Mouse (Mus musculus) CH12.LX (cell line): Measurements from ENCODE around the gene Me3. TPM values are rescaled to one million over a fixed set of nuclear protein-coding genes. Genes with fewer than 3 reads are reported as not detected.

Source experiments
- DNase-seq: peaks from one replicate; pipeline ENCODE4 v3.0.0-alpha.2; 2013; ENCODE audit errors: extremely low read depth
- H3K27ac ChIP-seq: 2 replicates; pipeline ENCODE4 v1.5.1; 2012; ENCODE audit warnings: low read depth, mild to moderate bottlenecking, control low read depth, moderate library complexity; ENCODE audit not compliant: insufficient read depth
- H3K27me3 ChIP-seq: replicated peaks from 2 replicates; pipeline ENCODE3; 2012; ENCODE audit warnings: inconsistent platforms
- H3K36me3 ChIP-seq, 2 experiments: replicated peaks in 1 of 2; 2 replicates each; pipeline versions ENCODE3 to v1.6.1; 2012; ENCODE audit warnings: inconsistent platforms in 1 of 2, low read length in 1 of 2, mild to moderate bottlenecking in 1 of 2, mixed read lengths in 1 of 2, moderate library complexity in 1 of 2; ENCODE audit not compliant: control insufficient read depth in 1 of 2, insufficient read depth in 1 of 2
- H3K4me1 ChIP-seq, 2 experiments: 2 replicates each; pipeline ENCODE4 v1.6.1; 2012; ENCODE audit warnings: inconsistent platforms in 1 of 2, moderate library complexity in 1 of 2; ENCODE audit not compliant: insufficient read depth in 2 of 2, control insufficient read depth in 1 of 2
- H3K4me2 ChIP-seq: 2 replicates; pipeline ENCODE4 v1.6.1; 2012; ENCODE audit warnings: low read depth, mild to moderate bottlenecking, control low read depth; ENCODE audit not compliant: poor library complexity, insufficient read depth, severe bottlenecking
- H3K4me3 ChIP-seq, 3 experiments: fragments of 150-350 bp in 1 of 3; sonication (generic) in 1 of 3; replicated peaks in 1 of 3; 2 replicates each; pipeline versions ENCODE3 to v1.5.1; 2011 to 2012; ENCODE audit warnings: low read depth in 2 of 3, low read length in 2 of 3, mild to moderate bottlenecking in 2 of 3, moderate library complexity in 2 of 3, control low read depth in 1 of 3, improper control_type of control experiment in 1 of 3, inconsistent platforms in 1 of 3, mixed read lengths in 1 of 3; ENCODE audit not compliant: poor library complexity in 1 of 3
- H3K79me2 ChIP-seq: replicated peaks from 2 replicates; pipeline ENCODE4 v1.6.1; 2012; ENCODE audit warnings: mild to moderate bottlenecking, moderate library complexity; ENCODE audit not compliant: control insufficient read depth, poor library complexity, insufficient read depth, severe bottlenecking; ENCODE audit errors: extremely low read depth
- H3K9ac ChIP-seq: 2 replicates; pipeline ENCODE4 v1.6.1; 2012; ENCODE audit warnings: low read depth, mild to moderate bottlenecking, control low read depth, moderate library complexity; ENCODE audit not compliant: insufficient read depth
- H3K9me3 ChIP-seq: replicated peaks from 2 replicates; pipeline ENCODE3; 2012; ENCODE audit warnings: low read length, inconsistent platforms, mixed read lengths
- BHLHE40 ChIP-seq: IDR thresholded peaks from 2 replicates; pipeline ENCODE4 v1.6.1; 2011; ENCODE audit warnings: mild to moderate bottlenecking, low read depth, low read length, improper control_type of control experiment
- CHD1 ChIP-seq: IDR thresholded peaks from 2 replicates; pipeline ENCODE4 v1.6.1; 2012; ENCODE audit warnings: low read depth, low read length, improper control_type of control experiment, inconsistent platforms
- CHD2 ChIP-seq: IDR thresholded peaks from 2 replicates; pipeline ENCODE4 v1.6.1; 2011; ENCODE audit warnings: low read length, improper control_type of control experiment
- E2F4 ChIP-seq: IDR thresholded peaks from 2 replicates; pipeline ENCODE4 v1.6.1; 2011; ENCODE audit warnings: low read depth, low read length, improper control_type of control experiment; ENCODE audit not compliant: insufficient replicate concordance
- ELF1 ChIP-seq: IDR thresholded peaks from 2 replicates; pipeline ENCODE4 v1.6.1; 2014; ENCODE audit warnings: low read depth, mild to moderate bottlenecking, inconsistent platforms, low read length, improper control_type of control experiment
- EP300 ChIP-seq: IDR thresholded peaks from 2 replicates; pipeline ENCODE4 v1.6.1; 2011; ENCODE audit warnings: low read length, improper control_type of control experiment
- IRF4 ChIP-seq: IDR thresholded peaks from 2 replicates; pipeline ENCODE4 v1.6.1; 2014; ENCODE audit warnings: low read depth, mild to moderate bottlenecking, inconsistent platforms, low read length, improper control_type of control experiment
- JUN ChIP-seq: IDR thresholded peaks from 2 replicates; pipeline ENCODE4 v1.6.1; 2011; ENCODE audit warnings: low read depth, mild to moderate bottlenecking, low read length, improper control_type of control experiment, moderate library complexity; ENCODE audit not compliant: insufficient read depth
- JUND ChIP-seq: conservative IDR thresholded peaks from 2 replicates; pipeline ENCODE4 v1.6.1; 2011; ENCODE audit warnings: low read depth, low read length, improper control_type of control experiment
- KAT2A ChIP-seq: IDR thresholded peaks from 2 replicates; pipeline ENCODE4 v1.6.1; 2012; ENCODE audit warnings: low read length, improper control_type of control experiment, inconsistent platforms; ENCODE audit not compliant: insufficient replicate concordance
- MXI1 ChIP-seq: IDR thresholded peaks from 2 replicates; pipeline ENCODE4 v1.6.1; 2011; ENCODE audit warnings: mild to moderate bottlenecking, low read depth, low read length, improper control_type of control experiment
- MYC ChIP-seq: IDR thresholded peaks from 2 replicates; pipeline ENCODE4 v1.6.1; 2011; ENCODE audit warnings: low read depth, mild to moderate bottlenecking, improper control_type of control experiment, low read length
- NELFE ChIP-seq: IDR thresholded peaks from 2 replicates; pipeline ENCODE4 v1.6.1; 2011; ENCODE audit warnings: low read depth, low read length, improper control_type of control experiment
- NRF1 ChIP-seq: IDR thresholded peaks from 2 replicates; pipeline ENCODE4 v1.6.1; 2014; ENCODE audit warnings: low read depth, mild to moderate bottlenecking, inconsistent platforms, low read length, improper control_type of control experiment, moderate library complexity
- PAX5 ChIP-seq: IDR thresholded peaks from 2 replicates; pipeline ENCODE4 v1.6.1; 2012; ENCODE audit warnings: low read length, inconsistent platforms, mixed read lengths
- POLR2A ChIP-seq: IDR thresholded peaks from 2 replicates; pipeline ENCODE4 v1.6.1; 2011; ENCODE audit warnings: low read depth, mild to moderate bottlenecking, improper control_type of control experiment, low read length
- POLR2AphosphoS2 ChIP-seq: IDR thresholded peaks from 2 replicates; pipeline ENCODE4 v1.6.1; 2011; ENCODE audit warnings: low read depth, low read length, improper control_type of control experiment
- RCOR1 ChIP-seq: conservative IDR thresholded peaks from 2 replicates; pipeline ENCODE4 v1.6.1; 2012; ENCODE audit warnings: low read depth, mild to moderate bottlenecking, inconsistent platforms, low read length, improper control_type of control experiment
- SIN3A ChIP-seq: IDR thresholded peaks from 2 replicates; pipeline ENCODE4 v1.6.1; 2012; ENCODE audit warnings: low read length, improper control_type of control experiment, inconsistent platforms
- SMC3 ChIP-seq: IDR thresholded peaks from 2 replicates; pipeline ENCODE4 v1.6.1; 2011; ENCODE audit warnings: low read depth, low read length, improper control_type of control experiment
- TCF12 ChIP-seq: IDR thresholded peaks from 2 replicates; pipeline ENCODE4 v1.6.1; 2014; ENCODE audit warnings: low read depth, mild to moderate bottlenecking, inconsistent platforms, low read length, improper control_type of control experiment
- UBTF ChIP-seq: IDR thresholded peaks from 2 replicates; pipeline ENCODE4 v1.6.1; 2012; ENCODE audit warnings: low read depth, mild to moderate bottlenecking, inconsistent platforms, low read length, improper control_type of control experiment, moderate library complexity
- USF1 ChIP-seq: IDR thresholded peaks from 2 replicates; pipeline ENCODE4 v1.6.1; 2014; ENCODE audit warnings: low read depth, mild to moderate bottlenecking, inconsistent platforms, low read length, improper control_type of control experiment
- USF2 ChIP-seq: conservative IDR thresholded peaks from 2 replicates; pipeline ENCODE4 v1.6.1; 2011; ENCODE audit warnings: low read depth, low read length, improper control_type of control experiment
- ZMIZ1 ChIP-seq: IDR thresholded peaks from 2 replicates; pipeline ENCODE4 v1.6.1; 2012; ENCODE audit warnings: low read depth, mild to moderate bottlenecking, inconsistent platforms, low read length, improper control_type of control experiment
- ZNF384 ChIP-seq: IDR thresholded peaks from 2 replicates; pipeline ENCODE4 v1.6.1; 2012; ENCODE audit warnings: low read depth, low read length, improper control_type of control experiment, inconsistent platforms
- dilution Hi-C: fragments of 300-500 bp; cut with MboI; formaldehyde crosslinking; loops from 2 replicates; pipeline ENCODE4 v1.14.3; 2020; ENCODE audit warnings: low sequenced_read_pairs; ENCODE audit not compliant: extremely low pct_unique_long_range_greater_than_20kb, extremely low pct_ligation_motif_present
- in situ Hi-C: fragments of 300-500 bp; cut with MboI; formaldehyde crosslinking; loops from 3 replicates; pipeline ENCODE4 v1.14.3; 2019; ENCODE audit warnings: low sequenced_read_pairs, low pct_ligation_motif_present, low pct_unique_long_range_greater_than_20kb, mixed read lengths
- polyA plus RNA-seq: library from polyadenylated mRNA; unstranded; fragments of >175 nt; gene quantifications from 2 replicates; pipeline ENCODE4 v1.2.1, GENCODE M21; 2012; ENCODE audit warnings: low read depth; ENCODE audit not compliant: insufficient read length
- total RNA-seq, 2 experiments: library from RNA; depleted of rRNA; stranded (reverse); fragments of 300-350 nt in 1 of 2; fragments of >200 nt in 1 of 2; gene quantifications; 2 replicates each; pipeline ENCODE4 v1.2.3; 2012 to 2014

Me3 gene
- total and polyA plus RNA-seq, 3 experiments: not detected

GRCm38 (mm10) chr7:89669461-89669860 lies 37.3 kb downstream of the Me3 start:
- in situ Hi-C loops (loop anchor here (25.0 kb wide), 1 partner anchor 168 kb away; no protein-coding TSS in a partner anchor), dilution Hi-C loops (no loop called here)
- no peaks in the 10 kb centered on the region for H3K79me2 ChIP-seq
- no peaks in the 10 kb centered on the region for H3K36me3 ChIP-seq
- H3K4me2 ChIP-seq: no peak overlapping the region
- H3K27me3 ChIP-seq: no peaks in the 10 kb centered on the region
- H3K9me3 ChIP-seq: no peaks in the 10 kb centered on the region
- TF ChIP-seq USF1 (no peak), CHD1 (no peak), MYC (no peak), CHD2 (no peak), EP300 (no peak), JUN (no peak), KAT2A (no peak), SIN3A (no peak), ZNF384 (no peak), ZMIZ1 (no peak), UBTF (no peak), JUND (no peak), POLR2A (no peak), IRF4 (no peak), TCF12 (no peak), PAX5 (no peak), USF2 (no peak), ELF1 (no peak)
- H3K4me3 ChIP-seq: no peak overlapping the region
- DNase-seq: no peak
- no peak overlapping the region for H3K27ac ChIP-seq
- H3K4me1 ChIP-seq: peaks cover 4 to 6% of the 10 kb centered on the region in 2 experiments; a peak in 3 of 4 replicates
- H3K9ac ChIP-seq: no peak overlapping the region

- no peaks in the 10 kb centered on the region for H3K9me3 ChIP-seq
- TF ChIP-seq ZNF384 (no peak), BHLHE40 (no peak), NRF1 (no peak), ZMIZ1 (no peak), SMC3 (no peak), POLR2AphosphoS2 (no peak), USF2 (no peak), TCF12 (no peak), E2F4 (no peak), RCOR1 (no peak), USF1 (no peak), MXI1 (no peak), NELFE (no peak)
- no peaks in the 10 kb centered on the region for H3K79me2 ChIP-seq
- no peaks in the 10 kb centered on the region for H3K4me1 ChIP-seq
- in situ Hi-C loops (loop anchor here (25.0 kb wide), 1 partner anchor 166 kb away; no protein-coding TSS in a partner anchor), dilution Hi-C loops (no loop called here)
- H3K9ac ChIP-seq: no peak overlapping the region
- no peak for DNase-seq
- H3K27me3 ChIP-seq: no peaks in the 10 kb centered on the region
- H3K27ac ChIP-seq: no peak overlapping the region
- H3K4me2 ChIP-seq: no peak overlapping the region
- H3K4me3 ChIP-seq: no peak overlapping the region
- no peaks in the 10 kb centered on the region for H3K36me3 ChIP-seq
Observed at GRCm38 (mm10) chr7:89671104-89671831, 39.1 kb downstream of the Me3 start.
